Mouse (Mus musculus): ENCODE measurements at regions not wholly inside any gene's neighbourhood (a gene's known extent, or its start where the extent isn't known, plus 50 kb on each side); places are given as distances from the start of the nearest gene placed in this dataset.
"Not testable (repeated sequence)": the region's sequence is repeated elsewhere in the genome, so short reads cannot be mapped to it uniquely, and the experiment has no call there.

DNA sequence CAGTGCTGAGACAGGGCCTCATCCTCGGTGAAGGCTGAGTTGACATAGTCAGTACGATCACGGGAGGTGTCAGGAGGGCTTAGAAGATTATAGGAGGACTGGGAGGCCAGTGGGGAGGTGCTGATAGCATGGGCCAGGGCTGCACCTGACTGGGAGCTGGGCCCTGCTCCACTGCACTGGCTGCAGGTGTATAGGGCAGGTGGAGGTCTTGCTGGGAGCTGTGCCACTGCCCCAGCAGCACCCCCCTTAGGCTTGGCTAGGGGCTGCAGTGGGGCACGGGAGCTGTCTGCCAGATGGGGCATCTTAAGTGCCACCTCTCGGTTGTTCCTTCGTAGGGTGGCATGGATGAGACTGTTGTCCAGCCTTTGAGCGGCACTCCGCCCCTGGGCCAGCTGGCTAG is 85.2 kb downstream of the Dynlt1b start:
- TF ChIP-seq CTCF (IDR thresholded peaks at IDR 0.05; ENCODE audit: low read depth, low read length); POLR2A (IDR thresholded peaks at IDR 0.05; ENCODE audit: insufficient read depth, low read length): not testable (repeated sequence)

All from ES-Bruce4 (cell line).